Mouse (Mus musculus): ENCODE measurements around the gene Lipt2. TPM values are rescaled to one million over a fixed set of nuclear protein-coding genes. Genes with fewer than 3 reads are reported as not detected.

Gene Lipt2
- polyA plus RNA-seq, 1 experiment from 2014 or later, result 20.1 TPM

DNA sequence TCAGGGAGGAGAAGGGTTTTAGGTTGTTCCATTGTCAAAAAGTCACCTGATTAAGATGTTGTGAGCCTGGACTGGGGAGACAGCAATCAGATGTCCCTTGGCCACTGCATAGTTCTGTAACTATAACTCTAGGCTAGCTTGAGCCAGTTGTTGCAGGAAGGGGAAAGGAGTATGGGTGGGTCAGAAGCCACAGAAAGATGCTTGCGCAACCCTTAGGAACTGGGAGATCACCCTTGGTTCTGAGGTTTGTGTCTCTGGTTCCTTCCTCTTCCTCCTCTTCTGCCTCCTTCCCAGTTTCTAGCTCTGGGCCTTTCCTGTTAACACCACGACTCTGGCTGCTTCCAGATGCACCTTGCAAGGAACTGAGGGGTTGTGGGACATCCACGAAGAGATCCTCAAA, 23.3 kb downstream of the Lipt2 start:
- Histone ChIP-seq H3K4me1 (replicated peaks; ENCODE audit: insufficient read depth, low read length) (peaks cover 10% of the 10 kb centered on the region; the same call in 1 of the 2 replicates), H3K9me3 (replicated peaks; ENCODE audit: low read length) (no peaks in the 10 kb centered on the region), H3K4me2 (ENCODE audit: low read length) (no peak overlapping the region), H3K27ac (no peak overlapping the region), H3K4me3 (replicated peaks; ENCODE audit: low read depth, low read length) (no peak overlapping the region), H3K9ac (ENCODE audit: low read depth, low read length) (no peak overlapping the region), H3K36me3 (ENCODE audit: insufficient read depth, low read length) (no peaks in the 10 kb centered on the region), H3K27me3 (ENCODE audit: insufficient read depth, low read length) (peaks cover 17% of the 10 kb centered on the region)
- ATAC-seq (replicated peaks; ENCODE audit: low FRiP score, low read depth) (no peak), DNase-seq (ENCODE audit: low spot score) (no peak)
- WGBS, result 79% methylated on average over 3 of the region's 3 CpGs
- TF ChIP-seq CTCF (IDR thresholded peaks at IDR 0.05; ENCODE audit: low read depth), result no peak

DNA sequence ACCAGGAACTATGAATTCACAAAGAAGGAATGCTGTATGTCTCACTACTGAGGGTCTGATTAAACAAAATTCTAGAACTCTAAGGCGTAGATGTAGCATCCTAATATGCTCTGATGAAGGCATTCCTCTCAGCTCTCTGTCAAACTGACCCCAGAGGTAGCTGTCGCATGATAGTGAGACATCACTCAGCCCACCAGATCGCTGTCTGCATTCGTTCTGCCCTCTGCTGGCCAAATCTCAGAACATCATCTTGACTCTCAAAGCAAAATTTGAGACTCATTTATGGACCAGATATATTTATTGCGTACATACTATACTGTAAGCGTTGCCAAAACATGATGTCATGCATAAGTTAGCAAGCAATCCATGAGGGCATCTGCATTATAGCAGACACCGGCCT, 28.5 kb downstream of the Lipt2 start:
- no peak overlapping the region for H3K27ac ChIP-seq
- H3K27me3 ChIP-seq (ENCODE audit: insufficient read depth, low read length), result no peaks in the 10 kb centered on the region
- no peaks in the 10 kb centered on the region for H3K9me3 ChIP-seq (replicated peaks; ENCODE audit: low read length)
- TF ChIP-seq CTCF (IDR thresholded peaks at IDR 0.05; ENCODE audit: low read depth), result peak; percentile 86
- DNase-seq (ENCODE audit: low spot score) (peak; percentile 62), ATAC-seq (replicated peaks; ENCODE audit: low FRiP score, low read depth) (no peak)
- H3K36me3 ChIP-seq (ENCODE audit: insufficient read depth, low read length), result no peaks in the 10 kb centered on the region
- H3K4me3 ChIP-seq (replicated peaks; ENCODE audit: low read depth, low read length), result no peak overlapping the region
- H3K4me2 ChIP-seq (ENCODE audit: low read length), result no peak overlapping the region
- H3K9ac ChIP-seq (ENCODE audit: low read depth, low read length), result no peak overlapping the region
- H3K4me1 ChIP-seq (replicated peaks; ENCODE audit: insufficient read depth, low read length), result no peaks in the 10 kb centered on the region
- 26% methylated on average over 7 of the region's 7 CpGs for WGBS

DNA sequence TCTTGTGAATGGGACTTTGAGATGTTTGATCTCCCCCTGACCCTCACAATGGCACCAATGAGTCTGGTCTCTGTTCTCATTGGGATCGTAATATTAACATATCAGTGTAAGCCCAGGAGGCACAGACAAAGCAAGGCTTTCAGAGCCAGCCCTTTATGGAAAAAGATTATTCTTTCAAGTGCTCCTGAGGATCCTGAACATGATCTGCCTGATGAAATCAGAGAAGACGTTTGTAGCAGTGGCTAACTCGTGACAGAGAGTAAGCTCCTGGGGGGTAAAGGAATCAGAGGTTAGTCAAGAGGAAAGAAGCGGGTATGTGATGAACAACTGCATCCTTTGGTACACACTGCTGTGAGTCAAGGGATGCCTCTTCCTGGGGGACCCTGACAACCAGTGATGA, 31.1 kb downstream of the Lipt2 start:
- DNase-seq (ENCODE audit: low spot score) (no peak), ATAC-seq (replicated peaks; ENCODE audit: low FRiP score, low read depth) (no peak)
- Histone ChIP-seq H3K4me3 (replicated peaks; ENCODE audit: low read depth, low read length) (no peak overlapping the region), H3K36me3 (ENCODE audit: insufficient read depth, low read length) (no peaks in the 10 kb centered on the region), H3K9ac (ENCODE audit: low read depth, low read length) (no peak overlapping the region), H3K27me3 (ENCODE audit: insufficient read depth, low read length) (no peaks in the 10 kb centered on the region), H3K4me1 (replicated peaks; ENCODE audit: insufficient read depth, low read length) (no peaks in the 10 kb centered on the region), H3K27ac (no peak overlapping the region), H3K4me2 (ENCODE audit: low read length) (no peak overlapping the region), H3K9me3 (replicated peaks; ENCODE audit: low read length) (no peaks in the 10 kb centered on the region)
- WGBS, result 31% methylated on average over 4 of the region's 4 CpGs
- no peak for TF ChIP-seq CTCF (IDR thresholded peaks at IDR 0.05; ENCODE audit: low read depth)

DNA sequence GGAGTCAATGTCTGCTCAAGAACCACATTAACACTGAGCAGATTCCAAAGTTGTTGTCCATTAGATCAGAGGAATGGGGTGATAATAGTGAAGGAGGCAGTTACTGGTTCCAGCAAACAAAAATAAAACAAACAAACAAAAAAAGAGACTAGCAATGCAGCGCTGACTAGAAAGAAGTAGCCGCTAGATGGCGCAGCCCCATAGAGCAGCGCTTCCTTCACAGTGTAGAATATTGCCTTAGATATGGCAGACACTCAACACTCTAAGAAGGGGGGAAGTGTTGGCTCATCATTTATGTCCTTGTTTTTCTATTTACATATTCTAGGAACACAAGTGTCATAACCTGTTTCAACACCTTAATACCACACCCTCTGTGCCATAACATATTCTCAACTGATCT, 31.7 kb downstream of the Lipt2 start:
- H3K4me1 ChIP-seq (replicated peaks; ENCODE audit: insufficient read depth, low read length), result no peaks in the 10 kb centered on the region
- ATAC-seq (replicated peaks; ENCODE audit: low FRiP score, low read depth) (no peak; the same call in 1 of the 2 replicates), DNase-seq (ENCODE audit: low spot score) (peak; percentile 84)
- no peaks in the 10 kb centered on the region for H3K9me3 ChIP-seq (replicated peaks; ENCODE audit: low read length)
- no peak overlapping the region for H3K27ac ChIP-seq
- H3K4me2 ChIP-seq (ENCODE audit: low read length), result no peak overlapping the region
- H3K4me3 ChIP-seq (replicated peaks; ENCODE audit: low read depth, low read length), result no peak overlapping the region
- 6% methylated on average over 4 of the region's 4 CpGs for WGBS
- H3K27me3 ChIP-seq (ENCODE audit: insufficient read depth, low read length), result no peaks in the 10 kb centered on the region
- H3K9ac ChIP-seq (ENCODE audit: low read depth, low read length), result no peak overlapping the region
- TF ChIP-seq CTCF (IDR thresholded peaks at IDR 0.05; ENCODE audit: low read depth), result peak; percentile 92
- H3K36me3 ChIP-seq (ENCODE audit: insufficient read depth, low read length), result no peaks in the 10 kb centered on the region

DNA sequence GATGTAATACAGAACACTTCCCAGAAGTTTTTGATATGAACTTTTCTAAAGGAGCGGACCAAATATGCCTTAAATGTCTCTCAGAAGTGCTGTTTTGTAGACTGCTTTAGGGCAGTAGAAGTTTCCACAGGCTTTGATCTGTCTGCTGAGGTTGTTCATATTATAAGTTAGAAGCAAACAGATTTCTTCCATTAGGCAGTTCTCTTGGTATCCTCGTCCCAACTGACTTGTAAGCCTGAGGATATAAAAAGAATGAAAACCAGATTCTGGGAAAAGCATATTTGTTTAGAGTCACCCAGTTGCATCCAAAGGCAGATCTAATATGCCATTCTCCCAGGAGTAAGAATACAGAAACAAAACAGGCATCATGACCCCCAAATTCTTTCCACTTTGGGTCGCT, 42.1 kb downstream of the Lipt2 start:
- no peak overlapping the region for H3K27ac ChIP-seq
- H3K4me1 ChIP-seq (replicated peaks; ENCODE audit: insufficient read depth, low read length), result no peaks in the 10 kb centered on the region
- H3K27me3 ChIP-seq (ENCODE audit: insufficient read depth, low read length), result no peaks in the 10 kb centered on the region
- no peaks in the 10 kb centered on the region for H3K36me3 ChIP-seq (ENCODE audit: insufficient read depth, low read length)
- no peak for ATAC-seq (replicated peaks; ENCODE audit: low FRiP score, low read depth)
- WGBS, result 85% methylated on average over 3 of the region's 3 CpGs
- no peaks in the 10 kb centered on the region for H3K9me3 ChIP-seq (replicated peaks; ENCODE audit: low read length)
- H3K4me2 ChIP-seq (ENCODE audit: low read length), result no peak overlapping the region
- no peak overlapping the region for H3K4me3 ChIP-seq (replicated peaks; ENCODE audit: low read depth, low read length)
- H3K9ac ChIP-seq (ENCODE audit: low read depth, low read length), result no peak overlapping the region
- TF ChIP-seq CTCF (IDR thresholded peaks at IDR 0.05; ENCODE audit: low read depth), result no peak
- DNase-seq (ENCODE audit: low spot score), result no peak

DNA sequence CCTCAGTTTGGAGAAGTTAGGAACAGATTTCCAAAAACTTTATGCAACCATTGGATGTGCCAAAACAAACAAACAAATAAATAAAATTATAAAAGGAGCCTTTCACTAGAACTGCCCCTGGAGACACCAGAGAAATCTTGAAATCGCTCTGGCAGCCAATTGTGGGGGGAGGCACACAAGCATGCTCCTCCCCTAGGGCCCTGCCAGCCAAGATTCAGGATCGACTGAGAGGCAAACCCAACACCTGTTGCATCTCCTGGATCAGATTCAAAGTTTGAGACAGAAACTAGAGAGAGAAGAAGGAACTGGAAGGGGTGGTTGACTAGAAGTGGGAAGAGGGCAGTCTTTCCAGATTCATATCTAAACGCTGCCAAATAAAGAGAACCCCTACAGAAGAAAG, 44.5 kb downstream of the Lipt2 start:
- H3K4me2 ChIP-seq (ENCODE audit: low read length), result no peak overlapping the region
- no peak overlapping the region for H3K27ac ChIP-seq
- TF ChIP-seq CTCF (IDR thresholded peaks at IDR 0.05; ENCODE audit: low read depth), result no peak
- H3K36me3 ChIP-seq (ENCODE audit: insufficient read depth, low read length), result no peaks in the 10 kb centered on the region
- no peak overlapping the region for H3K4me3 ChIP-seq (replicated peaks; ENCODE audit: low read depth, low read length)
- no peaks in the 10 kb centered on the region for H3K4me1 ChIP-seq (replicated peaks; ENCODE audit: insufficient read depth, low read length)
- 59% methylated on average over 3 of the region's 3 CpGs for WGBS
- no peaks in the 10 kb centered on the region for H3K27me3 ChIP-seq (ENCODE audit: insufficient read depth, low read length)
- H3K9me3 ChIP-seq (replicated peaks; ENCODE audit: low read length), result no peaks in the 10 kb centered on the region
- H3K9ac ChIP-seq (ENCODE audit: low read depth, low read length), result no peak overlapping the region
- ATAC-seq (replicated peaks; ENCODE audit: low FRiP score, low read depth) (no peak), DNase-seq (ENCODE audit: low spot score) (no peak)

DNA sequence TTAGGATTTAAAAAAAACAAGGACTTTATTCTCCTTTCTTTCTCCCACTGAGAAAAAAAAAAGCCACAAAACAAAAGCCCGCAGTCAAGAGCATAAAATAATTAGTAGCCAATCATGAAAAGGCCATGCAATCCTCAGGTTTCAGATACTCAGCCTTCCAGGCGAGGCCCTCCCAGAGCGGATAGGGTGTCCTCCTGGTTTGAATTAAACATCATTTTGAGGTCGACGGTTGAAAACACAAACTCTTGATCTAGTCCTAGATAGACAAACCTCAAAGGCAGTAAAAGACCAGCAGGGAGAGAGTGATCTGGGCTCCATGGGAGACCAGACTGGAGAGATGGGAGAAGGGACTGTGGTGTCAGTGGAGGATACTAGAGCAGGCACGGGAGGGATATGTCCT, 45.8 kb downstream of the Lipt2 start:
- WGBS, result 43% methylated on average over 6 of the region's 6 CpGs
- ATAC-seq (replicated peaks; ENCODE audit: low FRiP score, low read depth) (no peak), DNase-seq (ENCODE audit: low spot score) (no peak)
- Histone ChIP-seq H3K36me3 (ENCODE audit: insufficient read depth, low read length) (no peaks in the 10 kb centered on the region), H3K9me3 (replicated peaks; ENCODE audit: low read length) (no peaks in the 10 kb centered on the region), H3K4me1 (replicated peaks; ENCODE audit: insufficient read depth, low read length) (no peaks in the 10 kb centered on the region), H3K27me3 (ENCODE audit: insufficient read depth, low read length) (no peaks in the 10 kb centered on the region), H3K27ac (no peak overlapping the region), H3K4me3 (replicated peaks; ENCODE audit: low read depth, low read length) (no peak overlapping the region), H3K4me2 (ENCODE audit: low read length) (no peak overlapping the region), H3K9ac (ENCODE audit: low read depth, low read length) (no peak overlapping the region)
- no peak for TF ChIP-seq CTCF (IDR thresholded peaks at IDR 0.05; ENCODE audit: low read depth)
